Mouse (Mus musculus) MEL (cell line): ENCODE measurements at regions not wholly inside any gene's neighbourhood (a gene's known extent, or its start where the extent isn't known, plus 50 kb on each side); places are given as distances from the start of the nearest gene placed in this dataset.

Experiments used
- DNase-seq: peaks from one replicate; pipeline ENCODE4 v3.0.0; 2011; ENCODE audit warnings: low read depth, low spot score
- H3K27ac ChIP-seq: 2 replicates; pipeline ENCODE4 v1.5.1; 2012; ENCODE audit warnings: low read depth, mild to moderate bottlenecking, control low read depth, low read length, moderate library complexity; ENCODE audit not compliant: control insufficient read depth
- H3K27me3 ChIP-seq, 2 experiments: fragments of 150-350 bp in 1 of 2; sonication (generic) in 1 of 2; 2 replicates each; pipeline ENCODE4 v1.6.1; 2012; ENCODE audit warnings: low read length in 2 of 2, mild to moderate bottlenecking in 2 of 2, improper control_type of control experiment in 1 of 2, moderate library complexity in 1 of 2; ENCODE audit not compliant: insufficient read depth in 2 of 2, control insufficient read depth in 1 of 2
- H3K36me3 ChIP-seq, 2 experiments: 2 replicates each; pipeline ENCODE4 v1.6.1; 2012 to 2014; ENCODE audit warnings: low read length in 2 of 2, improper control_type of control experiment in 1 of 2, inconsistent platforms in 1 of 2, mild to moderate bottlenecking in 1 of 2; ENCODE audit not compliant: insufficient read depth in 2 of 2, control insufficient read depth in 1 of 2
- H3K4me1 ChIP-seq, 2 experiments: fragments of 150-350 bp in 1 of 2; sonication (generic) in 1 of 2; 2 replicates each; pipeline ENCODE4 v1.6.1; 2012; ENCODE audit warnings: low read length in 2 of 2, improper control_type of control experiment in 1 of 2, mild to moderate bottlenecking in 1 of 2; ENCODE audit not compliant: insufficient read depth in 2 of 2, control insufficient read depth in 1 of 2
- H3K4me3 ChIP-seq, 2 experiments: fragments of 150-350 bp in 1 of 2; sonication (generic) in 1 of 2; 2 replicates each; pipeline ENCODE4 v1.5.1; 2012; ENCODE audit warnings: low read depth in 2 of 2, low read length in 2 of 2, mild to moderate bottlenecking in 2 of 2, moderate library complexity in 2 of 2, control low read depth in 1 of 2, improper control_type of control experiment in 1 of 2; ENCODE audit not compliant: control insufficient read depth in 1 of 2, insufficient read depth in 1 of 2
- H3K79me2 ChIP-seq: 2 replicates; pipeline ENCODE4 v1.6.1; 2012; ENCODE audit warnings: mild to moderate bottlenecking, low read length, moderate library complexity; ENCODE audit not compliant: control insufficient read depth, poor library complexity, insufficient read depth
- H3K9ac ChIP-seq: 2 replicates; pipeline ENCODE4 v1.6.1; 2012; ENCODE audit warnings: low read depth, mild to moderate bottlenecking, control low read depth, low read length, moderate library complexity; ENCODE audit not compliant: control insufficient read depth, poor library complexity, severe bottlenecking
- H3K9me3 ChIP-seq: fragments of 150-350 bp; sonication (generic); replicated peaks from 2 replicates; pipeline ENCODE4 v1.6.1; 2012; ENCODE audit warnings: mild to moderate bottlenecking, low read length, improper control_type of control experiment, moderate library complexity; ENCODE audit not compliant: insufficient read depth
- CTCF ChIP-seq, 3 experiments: IDR thresholded peaks in 2 of 3; conservative IDR thresholded peaks in 1 of 3; 2 replicates each; pipeline ENCODE4 v1.5.1; 2011 to 2012; ENCODE audit warnings: low read length in 3 of 3, low read depth in 2 of 3, mild to moderate bottlenecking in 2 of 3, improper control_type of control experiment in 1 of 3, inconsistent platforms in 1 of 3, mixed read lengths in 1 of 3, moderate library complexity in 1 of 3; ENCODE audit not compliant: control insufficient read depth in 1 of 3, insufficient read depth in 1 of 3, poor library complexity in 1 of 3, severe bottlenecking in 1 of 3
- E2F4 ChIP-seq: IDR thresholded peaks from 2 replicates; pipeline ENCODE4 v1.6.1; 2011; ENCODE audit warnings: low read depth, low read length, improper control_type of control experiment, borderline replicate concordance
- EP300 ChIP-seq, 2 experiments: IDR thresholded peaks; 2 replicates each; pipeline ENCODE4 v1.6.1; 2011; ENCODE audit warnings: improper control_type of control experiment in 2 of 2, low read length in 2 of 2, low read depth in 1 of 2, mild to moderate bottlenecking in 1 of 2
- GABPA ChIP-seq: IDR thresholded peaks from 2 replicates; pipeline ENCODE4 v1.6.1; 2012; ENCODE audit warnings: low read depth, mild to moderate bottlenecking, inconsistent platforms, low read length, improper control_type of control experiment, moderate library complexity
- GATA1 ChIP-seq: IDR thresholded peaks from 2 replicates; pipeline ENCODE4 v1.6.1; 2011; ENCODE audit warnings: low read depth, low read length, improper control_type of control experiment
- KAT2A ChIP-seq: conservative IDR thresholded peaks from 2 replicates; pipeline ENCODE4 v1.6.1; 2012; ENCODE audit warnings: low read depth, low read length, improper control_type of control experiment, inconsistent platforms
- MAFK ChIP-seq: IDR thresholded peaks from 2 replicates; pipeline ENCODE4 v1.6.1; 2011; ENCODE audit warnings: low read depth, mild to moderate bottlenecking, low read length, improper control_type of control experiment, borderline replicate concordance
- MYB ChIP-seq: IDR thresholded peaks from 2 replicates; pipeline ENCODE4 v1.6.1; 2011; ENCODE audit warnings: mild to moderate bottlenecking, low read depth, low read length, improper control_type of control experiment
- MYC ChIP-seq: IDR thresholded peaks from 2 replicates; pipeline ENCODE4 v1.6.1; 2011; ENCODE audit warnings: low read depth, mild to moderate bottlenecking, low read length, improper control_type of control experiment, moderate library complexity
- POLR2AphosphoS2 ChIP-seq: IDR thresholded peaks from 2 replicates; pipeline ENCODE4 v1.6.1; 2011; ENCODE audit warnings: low read length, improper control_type of control experiment
- RAD21 ChIP-seq: IDR thresholded peaks from 2 replicates; pipeline ENCODE4 v1.6.1; 2011; ENCODE audit warnings: mild to moderate bottlenecking, low read depth, low read length, improper control_type of control experiment
- SIN3A ChIP-seq: IDR thresholded peaks from 2 replicates; pipeline ENCODE4 v1.6.1; 2012; ENCODE audit warnings: low read length, improper control_type of control experiment, inconsistent platforms
- SMC3 ChIP-seq: IDR thresholded peaks from 2 replicates; pipeline ENCODE4 v1.6.1; 2011; ENCODE audit warnings: low read depth, low read length, improper control_type of control experiment
- TAL1 ChIP-seq: IDR thresholded peaks from 2 replicates; pipeline ENCODE4 v1.6.1; 2012; ENCODE audit warnings: mild to moderate bottlenecking, inconsistent platforms, low read length, moderate library complexity, mixed read lengths
- UBTF ChIP-seq: IDR thresholded peaks from 2 replicates; pipeline ENCODE4 v1.6.1; 2012; ENCODE audit warnings: low read depth, mild to moderate bottlenecking, inconsistent platforms, low read length, improper control_type of control experiment, moderate library complexity, borderline replicate concordance; ENCODE audit not compliant: insufficient read depth
- ZKSCAN1 ChIP-seq: IDR thresholded peaks from 2 replicates; pipeline ENCODE4 v1.6.1; 2012; ENCODE audit warnings: low read depth, mild to moderate bottlenecking, inconsistent platforms, low read length, improper control_type of control experiment, moderate library complexity

DNA sequence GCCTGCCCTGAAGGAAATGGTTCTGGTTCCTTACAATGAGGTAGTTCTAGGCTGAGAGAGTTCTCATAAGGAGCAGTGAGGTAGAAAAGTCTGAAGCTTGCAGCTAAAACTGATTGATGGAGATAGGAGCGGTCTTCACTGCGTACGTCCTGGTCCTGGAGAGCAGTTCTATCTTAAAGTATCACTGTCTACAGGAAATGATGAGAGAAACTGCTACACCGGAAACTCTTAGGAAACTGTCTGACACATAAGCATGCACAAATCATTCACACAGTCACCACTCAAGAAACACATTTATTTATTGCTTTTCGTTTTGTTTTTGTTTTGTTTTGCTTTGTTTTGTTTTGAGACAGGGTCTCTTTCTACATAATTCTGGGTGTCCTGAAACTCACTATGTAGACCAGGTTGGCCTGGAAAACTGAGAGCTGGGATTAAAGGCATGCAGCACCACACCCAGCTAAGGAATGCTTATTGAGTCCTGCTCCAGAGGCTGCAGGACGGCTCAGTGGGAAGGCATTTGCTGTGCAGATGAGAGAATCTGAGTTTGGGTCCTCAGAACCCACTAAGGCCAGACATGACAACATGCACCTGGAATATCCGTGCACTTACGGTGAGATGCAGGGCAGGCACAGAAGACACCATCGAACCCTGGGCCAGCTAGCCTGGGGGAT, 55.4 kb upstream of the Arglu1 start:
- H3K79me2 ChIP-seq = no peaks in the 10 kb centered on the region
- no peaks in the 10 kb centered on the region for H3K36me3 ChIP-seq
- DNase-seq = no peak
- no peaks in the 10 kb centered on the region for H3K27me3 ChIP-seq
- H3K27ac ChIP-seq = no peak overlapping the region
- H3K4me1 ChIP-seq = no peaks in the 10 kb centered on the region
- TF ChIP-seq RAD21 = no peak
- TF ChIP-seq GATA1 = no peak
- TF ChIP-seq MYC = no peak
- TF ChIP-seq EP300 (IDR thresholded peaks at IDR 0.05; ENCODE audit: low read depth in 1 of 2, low read length in 2 of 2) = no peak
- no peak for TF ChIP-seq GABPA
- TF ChIP-seq SIN3A = no peak
- no peak for TF ChIP-seq SMC3
- TF ChIP-seq ZKSCAN1 = no peak
- TF ChIP-seq UBTF = no peak
- no peak for TF ChIP-seq MYB
- TF ChIP-seq CTCF (IDR thresholded peaks at IDR 0.05 in 2 of 3, conservative IDR thresholded peaks at IDR 0.05 in 1 of 3; ENCODE audit: control insufficient read depth in 1 of 3, insufficient read depth in 1 of 3, low read depth in 2 of 3, low read length in 3 of 3, poor library complexity in 1 of 3, severe bottlenecking in 1 of 3) = no peak
- no peak for TF ChIP-seq TAL1
- no peak for TF ChIP-seq KAT2A
- no peak for TF ChIP-seq E2F4
- TF ChIP-seq POLR2AphosphoS2 = no peak
- TF ChIP-seq MAFK = no peak
- TF ChIP-seq, all 39 proteins: peak for 0
- H3K4me3 ChIP-seq = no peak overlapping the region
- no peak overlapping the region for H3K9ac ChIP-seq
- no peaks in the 10 kb centered on the region for H3K9me3 ChIP-seq
